Mouse (Mus musculus) liver (tissue): ENCODE data around the gene Agpat3.

ENCODE experiments used
- DNase-seq: peaks from one replicate; pipeline ENCODE4 v3.0.0-alpha.2; 2020; ENCODE audit warnings: mixed read lengths

Agpat3 gene

DNA sequence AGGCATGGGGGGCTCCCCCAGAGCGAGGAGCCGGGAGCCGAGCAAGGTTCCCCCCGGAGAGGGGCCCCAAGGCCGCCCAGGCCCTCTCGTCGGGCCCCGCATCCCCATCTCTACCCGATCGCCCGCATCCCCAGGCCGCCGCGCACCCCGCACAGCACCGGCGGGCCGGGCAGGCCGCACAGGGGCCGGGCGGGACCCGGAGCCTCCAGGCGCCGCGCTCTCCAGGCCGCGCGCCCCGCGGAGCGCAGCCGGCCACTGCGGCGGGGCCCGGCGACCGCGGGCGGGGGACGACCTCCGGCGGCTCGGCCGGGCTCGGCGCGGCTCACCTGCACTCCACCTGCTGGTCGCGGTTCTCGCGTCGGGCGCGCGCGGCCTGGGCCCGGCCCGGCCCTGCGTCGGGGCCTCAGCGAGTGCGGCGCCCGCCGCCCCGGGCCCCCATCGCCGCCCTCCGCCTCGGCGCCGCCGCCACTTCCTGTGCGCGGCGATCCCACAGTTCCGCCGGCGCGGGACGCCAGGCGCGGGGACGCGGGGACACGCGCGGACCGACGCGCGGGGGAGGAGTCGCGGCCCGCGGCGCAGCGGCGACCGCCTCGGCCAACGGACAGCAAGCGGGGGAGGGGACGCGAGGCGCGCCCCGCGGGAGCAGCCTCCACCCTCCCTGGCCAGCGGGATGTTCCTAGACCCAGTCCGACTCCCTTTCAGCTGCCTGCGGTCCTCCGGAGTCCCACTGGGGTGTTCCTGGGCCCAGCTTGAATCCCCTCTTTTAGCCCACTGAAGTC lies at the start of gene Agpat3:
Gene Agpat3, minus strand, starts transcription at position 603 of the 779 bp plus-strand sequence.
- peak; percentile 49 for DNase-seq

DNA sequence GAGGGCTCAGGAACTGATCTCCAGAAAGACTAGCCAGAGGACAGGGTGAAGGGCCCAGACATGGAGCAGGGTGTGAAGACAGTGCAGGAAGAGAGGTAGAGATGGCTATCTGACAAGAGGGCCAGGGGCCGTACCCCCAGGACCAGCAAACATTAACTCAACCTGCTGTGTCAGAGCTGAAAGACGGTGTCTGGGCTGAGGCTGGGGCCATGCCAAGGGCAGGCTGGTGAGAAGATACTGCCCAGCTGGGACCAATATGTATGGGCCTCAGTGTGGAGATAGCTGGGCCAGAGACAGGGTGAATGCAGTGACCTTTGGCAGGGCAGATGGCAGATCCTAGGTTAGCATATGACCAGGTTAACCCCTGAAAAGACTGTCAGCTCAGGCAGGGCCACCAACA lies 48.8 kb upstream of the Agpat3 start:
- DNase-seq = no peak

DNA sequence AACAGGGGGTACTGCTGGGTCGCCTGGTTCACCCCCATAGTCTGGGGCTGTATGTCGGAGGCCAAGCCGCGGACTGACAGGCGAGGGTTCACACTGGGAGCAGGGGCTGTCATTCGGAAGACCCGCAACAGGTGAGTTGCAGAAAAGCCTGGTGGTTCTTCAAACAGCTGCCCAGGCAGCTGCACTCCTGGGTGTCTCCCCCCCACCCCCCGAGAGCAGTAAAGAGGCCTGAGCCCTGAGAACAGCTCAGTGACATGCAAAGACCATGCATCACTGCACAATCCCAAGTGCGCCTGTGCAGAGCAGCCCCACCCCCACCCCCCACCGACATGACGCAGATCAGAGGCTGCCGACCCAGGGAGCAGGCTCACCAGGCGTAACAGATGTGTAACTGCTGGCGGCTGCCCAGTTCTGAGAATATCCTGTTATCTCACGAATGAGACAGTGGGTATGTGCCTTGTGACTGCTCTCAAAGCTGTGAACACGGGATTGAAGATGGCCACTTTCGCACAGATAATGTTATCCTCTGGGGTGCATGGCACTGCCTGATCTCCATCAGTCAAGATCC lies 46.9 kb upstream of the Agpat3 start:
- DNase-seq = peak; percentile 76

DNA sequence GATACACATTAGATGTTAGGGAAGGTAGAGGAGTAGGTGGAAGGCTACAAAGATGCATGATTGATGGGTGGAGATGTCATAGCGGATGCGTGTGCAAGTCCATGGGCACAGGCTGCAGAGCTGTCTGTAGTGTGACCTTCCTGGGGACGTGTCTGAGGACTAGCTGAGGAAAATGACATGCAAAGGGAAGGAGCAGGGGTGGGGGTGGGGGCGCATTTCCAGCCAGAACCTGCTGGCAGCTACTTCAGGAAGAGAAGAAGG lies 44.3 kb upstream of the Agpat3 start:
- no peak for DNase-seq

DNA sequence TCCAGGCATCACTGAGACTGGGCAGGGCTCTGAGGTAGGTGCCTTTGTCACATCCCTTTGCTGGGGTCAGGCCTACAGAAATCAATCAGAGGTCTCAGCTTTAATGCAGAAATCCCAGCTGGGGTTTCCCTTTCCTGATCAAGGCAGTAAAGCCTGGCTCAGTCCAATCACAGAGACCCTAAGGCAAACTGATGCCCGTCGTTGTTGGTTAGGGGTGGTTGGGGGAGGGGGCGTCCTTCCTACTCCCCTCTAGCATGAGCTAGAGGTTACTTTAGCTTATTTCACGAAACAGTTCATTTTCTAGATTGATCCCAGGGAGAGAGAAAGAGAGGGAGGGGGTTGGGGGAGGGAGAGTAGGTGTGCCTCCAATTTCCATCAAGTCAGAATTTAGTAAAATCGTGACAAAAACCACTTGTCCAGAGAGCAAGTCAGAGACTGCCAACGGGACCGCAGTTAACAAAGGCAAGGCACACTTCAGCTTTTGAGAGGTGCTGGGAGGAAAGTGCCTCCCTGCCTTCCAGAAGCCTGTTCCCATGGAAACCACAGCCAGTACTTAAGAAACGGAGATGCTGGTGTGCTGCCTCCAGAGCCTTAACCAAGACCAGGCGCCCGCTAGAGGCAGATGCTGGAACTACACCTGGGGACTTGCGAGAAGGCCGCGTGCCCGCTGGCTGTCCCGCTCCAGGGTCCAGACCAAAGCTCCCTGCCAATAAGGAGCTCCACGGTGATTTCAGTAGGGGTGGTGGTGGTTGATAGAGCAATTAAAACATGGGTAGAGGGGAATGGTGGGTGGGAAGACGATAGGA lies 43.7 kb upstream of the Agpat3 start:
- DNase-seq = peak; percentile 94

DNA sequence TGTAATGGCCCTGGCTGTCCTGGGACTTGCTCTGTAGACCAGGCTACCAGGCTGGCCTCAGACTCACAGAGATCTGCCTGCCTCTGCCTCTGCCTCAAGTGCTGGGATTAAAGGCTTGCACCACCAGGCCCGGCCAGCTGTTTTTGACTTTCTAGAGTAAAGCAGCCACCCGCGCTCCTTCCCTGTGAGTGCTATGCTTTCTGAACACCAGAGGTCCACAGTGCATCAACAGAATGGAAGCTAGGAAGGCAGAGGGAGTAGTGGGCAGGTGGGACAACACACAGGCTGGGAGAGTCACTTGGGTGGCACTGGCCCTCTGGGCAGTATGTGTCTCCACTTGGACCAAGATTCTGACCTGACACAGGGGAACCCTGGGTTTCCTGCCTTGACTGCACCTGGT lies 43.1 kb upstream of the Agpat3 start:
- no peak for DNase-seq

DNA sequence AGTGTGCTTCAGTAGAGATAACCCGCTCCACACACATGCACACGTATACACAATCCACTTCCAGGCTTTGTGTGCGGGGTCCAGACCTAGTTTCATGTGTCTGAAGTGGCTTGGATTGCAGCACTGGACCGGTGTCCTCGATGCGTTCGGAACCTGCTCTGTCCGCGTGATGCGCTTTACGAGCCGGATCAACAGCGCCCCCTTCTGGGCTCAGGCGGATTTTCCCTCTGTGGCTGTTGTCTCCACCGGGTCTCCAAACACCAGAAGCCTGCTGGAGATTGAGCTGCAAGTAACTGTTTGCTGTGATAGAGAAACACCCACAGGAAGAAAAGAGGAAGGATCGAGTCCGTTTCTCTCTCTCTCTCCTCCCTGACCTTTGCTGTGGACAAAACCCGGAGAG lies 39.8 kb upstream of the Agpat3 start:
- DNase-seq = peak; percentile 76

DNA sequence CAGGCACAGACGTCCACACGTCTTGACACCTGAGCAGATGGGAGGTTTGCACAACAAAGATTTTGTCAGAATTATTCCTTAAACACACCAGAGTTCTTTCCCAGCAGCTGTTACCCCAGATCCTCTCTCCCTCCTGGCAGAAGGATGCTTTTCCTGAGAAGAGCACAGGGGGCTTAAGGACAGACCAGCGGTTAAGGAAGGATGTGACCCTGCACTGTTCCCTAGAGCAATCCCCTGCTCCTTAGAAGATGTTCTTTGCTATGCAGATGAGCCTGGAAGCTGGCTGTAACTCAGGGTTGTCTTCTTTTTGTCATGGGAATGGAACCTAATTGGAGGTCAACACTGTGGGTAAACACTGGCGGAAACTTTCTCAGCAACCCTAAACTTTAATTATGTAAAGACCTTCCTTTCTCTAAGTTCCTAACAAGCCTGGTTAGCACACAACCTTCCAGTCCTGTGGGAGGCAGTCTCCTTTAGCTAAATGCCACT lies 38.7 kb upstream of the Agpat3 start:
- DNase-seq = no peak

DNA sequence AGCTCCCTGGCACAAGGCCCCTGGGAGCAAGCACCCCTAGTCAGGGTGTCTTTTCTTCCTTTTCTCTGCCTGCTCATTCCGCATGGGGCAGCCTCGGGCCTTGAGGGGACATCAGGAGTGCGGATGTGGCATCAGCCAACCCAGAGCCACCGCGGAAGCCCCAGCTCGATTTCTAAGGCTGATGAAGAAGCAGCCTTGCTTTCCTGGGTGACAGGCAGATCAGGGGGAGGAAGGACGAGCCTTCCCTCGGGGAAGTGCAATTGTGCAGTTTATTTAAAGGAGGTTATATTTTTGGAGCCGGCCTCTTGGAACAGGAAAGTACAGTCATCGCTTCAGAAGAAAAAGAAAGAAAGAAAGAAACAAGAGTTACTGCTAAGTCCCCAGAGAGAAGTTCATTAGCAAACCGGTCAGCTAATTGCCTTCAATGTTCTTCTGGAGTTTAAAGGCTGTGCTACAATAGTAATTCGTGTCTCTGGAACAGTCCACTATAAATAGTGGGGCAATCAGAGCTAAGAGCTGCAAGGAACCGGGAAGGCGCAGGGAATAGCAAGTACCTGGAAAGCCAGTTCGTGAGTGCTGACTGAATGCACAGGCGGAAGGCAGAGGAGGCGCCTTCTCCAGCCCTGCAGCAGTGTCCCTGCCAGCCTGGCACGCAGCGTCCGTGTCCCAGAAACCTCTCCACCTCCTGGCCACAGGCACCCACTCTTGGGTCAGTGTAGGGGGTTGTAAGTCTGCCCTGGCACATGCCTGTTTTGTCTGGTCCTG lies 36.1 kb upstream of the Agpat3 start:
- no peak for DNase-seq

DNA sequence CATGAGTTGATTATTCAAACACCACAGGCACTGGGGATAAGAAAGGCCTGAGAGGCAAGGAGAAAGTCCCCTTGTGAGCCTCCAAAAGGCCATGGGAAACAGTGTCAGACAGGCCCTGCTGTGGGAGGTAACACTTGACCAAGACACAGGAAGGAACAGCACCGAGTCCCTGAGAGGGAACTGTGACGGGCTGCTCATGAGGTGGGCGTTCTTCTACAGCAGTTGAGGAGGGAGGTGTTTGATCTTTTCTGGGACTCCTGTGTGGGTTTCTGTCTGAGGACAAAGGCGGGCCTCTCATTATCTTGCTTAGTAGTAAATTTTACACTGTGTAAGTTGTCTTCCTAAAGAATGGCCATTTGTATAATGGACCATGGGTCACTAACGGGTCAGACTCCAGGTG lies 33.2 kb upstream of the Agpat3 start:
- no peak for DNase-seq

DNA sequence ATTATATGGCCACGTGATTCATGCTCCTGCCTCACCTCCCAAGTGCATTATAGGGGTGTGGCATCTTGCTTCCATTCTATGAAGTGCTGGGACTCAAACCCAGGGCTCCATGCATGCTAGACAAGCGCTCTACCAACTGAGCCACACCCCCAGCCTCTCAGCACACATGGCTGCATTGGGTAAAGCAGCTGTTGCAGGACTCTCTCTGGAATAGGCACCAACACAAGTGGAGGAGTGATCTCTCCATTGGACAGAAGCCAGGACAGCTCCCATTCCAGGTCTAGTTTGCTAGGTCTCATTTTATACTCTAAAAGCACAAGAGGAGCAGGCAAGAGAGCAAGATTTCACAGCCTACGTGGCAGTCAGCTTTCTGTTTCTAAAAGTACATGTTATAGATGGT lies 31.3 kb upstream of the Agpat3 start:
- DNase-seq = no peak

DNA sequence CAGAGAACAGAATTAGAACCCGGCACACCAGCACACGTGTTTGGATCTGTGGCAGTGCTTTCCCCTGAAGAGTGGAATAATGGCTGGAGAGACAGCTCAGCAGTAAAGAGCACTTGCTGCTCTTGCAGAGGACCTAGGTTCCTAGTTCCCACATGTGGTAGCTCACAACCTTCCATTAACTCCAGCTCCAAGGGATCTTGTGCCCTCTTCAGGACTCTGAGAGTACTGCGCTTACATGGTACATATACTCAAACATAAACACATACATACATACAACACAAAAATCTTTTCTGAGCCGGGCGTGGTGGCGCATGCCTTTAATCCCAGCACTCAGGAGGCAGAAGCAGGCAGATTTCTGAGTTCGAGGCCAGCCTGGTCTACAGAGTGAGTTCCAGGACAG lies 26.2 kb upstream of the Agpat3 start:
- no peak for DNase-seq

DNA sequence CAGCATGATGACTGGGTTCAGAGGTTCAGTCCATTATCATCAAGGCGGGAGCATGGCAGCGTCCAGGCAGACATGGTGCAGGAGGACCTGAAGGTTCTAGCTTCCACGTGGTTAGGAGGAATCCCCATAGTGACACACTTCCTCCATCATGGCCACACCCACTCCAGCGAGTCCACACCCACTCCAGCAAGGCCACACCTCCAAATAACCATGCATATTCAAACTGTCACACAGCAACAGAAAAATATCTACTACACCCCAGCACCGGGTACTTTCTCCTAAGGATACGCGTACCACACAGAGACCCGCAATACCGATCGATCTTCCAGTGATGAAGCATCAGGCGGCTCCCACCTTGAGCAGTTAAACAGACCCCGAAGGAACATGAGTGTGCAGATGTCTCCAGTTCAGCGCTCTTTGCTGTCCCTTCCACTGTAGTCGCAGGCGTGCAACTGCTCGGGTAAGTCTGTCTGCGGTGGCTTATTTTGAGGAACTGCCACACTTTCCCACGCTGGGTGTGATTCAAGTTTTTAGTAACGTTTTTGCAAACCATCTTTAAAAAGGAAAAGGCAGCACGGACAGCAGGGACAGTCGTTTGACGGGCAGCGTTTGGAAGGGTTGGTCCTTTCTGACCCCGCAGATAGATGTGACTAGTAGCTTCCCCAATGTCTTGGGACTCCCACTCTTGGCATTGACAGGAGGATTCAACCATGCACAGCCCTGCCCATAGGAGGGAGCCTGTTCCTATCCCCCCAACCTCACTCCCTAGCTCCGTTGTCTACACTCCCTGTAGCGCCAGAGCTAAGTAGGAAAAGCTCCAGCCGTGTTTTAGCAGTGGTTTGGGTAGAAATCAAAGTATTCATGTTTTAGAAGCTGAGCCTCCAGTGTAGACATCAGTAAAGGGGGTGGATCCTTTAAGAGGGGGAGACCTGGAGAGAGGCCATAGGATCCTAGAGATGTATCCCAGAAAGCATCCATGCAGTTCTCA lies 20.7 kb upstream of the Agpat3 start:
- peak; percentile 72 for DNase-seq

DNA sequence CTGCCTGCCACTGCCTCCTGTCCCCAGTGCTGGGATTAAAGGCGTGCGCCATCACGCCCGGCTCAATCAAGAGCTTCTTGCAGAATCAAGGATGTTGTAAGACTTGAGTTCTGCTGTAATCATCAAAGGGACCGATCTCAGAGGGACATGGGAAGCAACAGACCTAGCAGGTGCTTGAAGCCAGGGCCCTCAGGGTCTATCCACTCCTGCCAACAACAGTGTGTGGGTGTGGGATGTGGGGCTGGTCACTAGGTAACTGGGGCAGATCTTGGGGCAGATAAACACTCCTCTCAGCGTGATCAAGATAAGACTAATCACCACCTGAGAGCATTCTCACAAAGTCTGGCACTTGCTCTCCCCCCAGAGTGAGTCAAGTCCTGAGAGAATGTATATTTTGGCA lies 19.5 kb upstream of the Agpat3 start:
- DNase-seq = no peak

DNA sequence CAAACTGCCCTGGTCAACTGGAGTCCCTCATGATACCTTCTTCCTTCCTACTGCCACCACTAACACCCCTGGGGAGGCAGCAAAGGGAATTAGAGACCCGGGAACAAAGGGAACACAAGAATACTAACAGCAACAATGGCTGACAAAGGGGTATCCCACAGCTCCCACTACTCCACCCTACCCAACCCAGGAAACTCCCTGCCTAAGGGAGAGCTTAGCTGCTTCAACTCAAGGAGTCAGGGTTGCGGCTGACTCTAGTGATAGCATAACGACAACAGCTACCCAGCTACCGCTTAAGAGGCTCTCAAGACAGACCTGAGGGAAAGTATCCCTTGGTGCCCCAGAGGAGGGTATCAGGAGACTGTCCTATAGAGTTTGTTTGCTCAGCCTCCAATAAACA lies 15.3 kb upstream of the Agpat3 start:
- peak; percentile 52 for DNase-seq

DNA sequence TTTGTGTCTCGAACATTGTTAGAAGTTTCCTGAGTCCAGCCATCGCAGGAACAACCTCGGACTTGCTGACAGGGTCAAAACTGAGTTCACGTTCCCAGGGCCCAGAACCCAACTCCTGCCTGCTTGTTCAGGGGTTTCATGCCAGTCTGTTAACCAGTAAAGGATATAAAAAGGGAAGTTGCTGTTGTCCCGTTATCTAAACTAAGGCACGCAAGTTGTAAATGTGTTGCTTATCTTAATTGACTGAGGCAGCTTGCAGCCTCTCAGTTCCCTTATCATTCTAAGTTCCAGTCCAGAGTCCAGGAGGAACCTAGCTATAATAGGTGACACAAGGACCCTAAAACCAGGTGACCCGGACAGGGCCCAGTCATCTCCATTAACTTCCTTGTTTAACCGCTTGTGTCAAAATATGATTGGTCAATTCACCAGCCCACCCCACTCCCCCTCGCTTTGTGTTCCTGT lies 14.6 kb upstream of the Agpat3 start:
- DNase-seq = peak; percentile 56

DNA sequence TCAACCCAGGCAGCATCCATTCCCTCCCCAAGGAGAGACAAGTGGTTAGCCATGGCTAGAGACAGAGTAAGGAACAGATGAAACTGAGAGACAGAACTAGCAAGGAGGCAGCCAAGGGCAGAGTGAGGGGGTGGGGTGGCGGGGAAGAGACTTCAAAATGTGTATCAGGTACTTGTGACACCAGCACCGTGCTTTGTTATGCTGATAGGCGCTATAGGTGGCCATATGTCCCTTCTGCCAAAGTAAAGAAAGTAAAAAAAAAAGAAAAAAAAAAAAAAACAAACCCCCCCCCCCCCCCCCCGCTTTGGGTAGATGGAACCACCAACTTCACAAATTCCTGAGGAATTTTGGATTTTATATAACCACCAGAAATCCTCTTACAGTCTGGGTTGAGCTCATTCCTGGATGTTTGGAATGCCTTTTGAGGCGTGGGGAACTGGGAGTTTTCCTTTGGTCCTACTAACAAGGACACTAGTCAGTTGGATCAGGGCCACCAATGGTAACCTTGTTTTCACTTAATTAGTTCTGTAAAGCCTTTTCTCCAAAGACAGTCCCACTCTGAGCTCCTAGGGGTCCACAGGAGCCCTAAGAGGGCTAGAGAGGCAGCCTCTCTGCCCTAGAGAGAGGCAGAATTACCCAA lies 14.0 kb upstream of the Agpat3 start:
- peak; percentile 48 for DNase-seq

DNA sequence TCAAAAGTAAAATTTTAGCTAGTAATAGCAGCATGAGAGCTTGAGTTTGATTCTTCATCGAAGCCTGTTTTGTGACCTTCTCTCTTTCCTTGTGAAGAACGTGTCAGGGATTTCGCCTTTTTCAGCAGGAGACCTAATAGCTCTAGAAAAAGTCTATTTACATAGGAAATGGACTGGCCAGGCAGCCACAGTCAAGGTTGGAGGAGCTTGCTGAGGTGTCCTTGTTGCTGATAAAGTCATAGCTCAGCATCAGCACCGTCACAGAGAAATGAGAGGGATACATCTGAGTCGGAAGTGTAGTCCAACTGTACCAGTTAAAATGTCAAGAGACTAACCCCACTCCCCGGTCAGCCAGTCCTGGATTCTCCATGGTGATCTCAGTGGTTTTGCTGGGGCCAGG lies 13.3 kb upstream of the Agpat3 start:
- no peak for DNase-seq

DNA sequence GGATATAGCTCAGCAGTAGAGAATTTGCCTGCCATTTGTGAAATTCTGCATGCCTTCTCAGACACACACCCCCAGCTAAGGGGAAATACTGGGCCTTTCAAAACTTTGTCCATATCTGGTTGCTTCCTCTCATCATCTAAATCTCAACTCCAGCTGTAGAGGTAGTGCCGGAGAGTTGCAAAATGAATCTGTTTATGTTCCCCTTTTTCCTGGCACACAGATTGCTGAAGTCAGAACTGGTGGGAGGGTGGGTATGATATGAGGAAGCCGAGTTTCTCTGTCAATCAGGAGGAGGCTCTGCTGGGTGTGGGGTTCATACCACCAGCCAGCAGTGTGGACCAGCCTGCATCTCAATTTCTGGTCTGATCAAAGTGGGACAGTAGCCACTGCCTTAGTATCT lies 11.8 kb upstream of the Agpat3 start:
- DNase-seq = no peak

DNA sequence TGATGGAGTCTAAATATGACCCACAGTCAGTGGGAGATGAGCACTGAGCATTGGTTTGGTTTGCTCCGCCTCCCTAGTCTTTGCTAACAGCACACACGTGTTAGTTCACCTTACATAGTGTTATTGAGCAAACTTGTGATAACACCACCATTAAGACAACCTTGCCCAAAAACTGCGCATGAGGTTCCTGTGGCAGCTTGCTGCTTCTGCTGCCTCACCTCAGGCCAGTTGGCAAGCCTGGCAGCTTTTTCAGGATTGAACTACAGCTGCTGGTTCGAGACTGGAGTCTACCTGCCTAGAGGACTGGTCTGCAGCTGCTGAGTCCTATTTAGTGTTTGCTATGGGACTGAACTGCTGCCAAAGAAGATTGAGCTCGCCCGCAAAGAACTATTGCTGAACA lies 11.1 kb upstream of the Agpat3 start:
- DNase-seq = no peak

DNA sequence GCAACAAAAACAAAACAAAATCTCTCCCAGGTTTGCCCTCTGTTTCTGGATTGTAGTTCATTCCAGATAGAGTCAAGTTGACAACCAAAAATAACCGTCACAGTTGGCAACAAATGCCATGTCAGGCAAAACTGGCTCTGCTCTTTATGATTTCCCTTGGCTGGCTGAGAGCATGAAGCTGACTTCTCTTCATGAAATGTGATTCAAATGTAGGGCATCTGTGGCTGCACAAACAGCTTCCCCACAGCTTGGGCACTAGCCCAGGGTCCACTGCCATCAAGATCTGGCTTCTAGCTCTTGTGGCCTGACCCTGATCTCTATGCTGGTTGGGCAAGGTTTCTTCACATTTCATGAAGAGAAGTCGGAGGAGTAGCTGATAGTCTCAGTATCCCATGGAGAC lies 9.7 kb upstream of the Agpat3 start:
- no peak for DNase-seq
